Mouse (Mus musculus): Measurements from ENCODE around the gene Slfnl1. TPM values are rescaled to one million over a fixed set of nuclear protein-coding genes. Genes with fewer than 3 reads are reported as not detected.

Gene Slfnl1
- not detected for polyA plus RNA-seq (2015; fragmentation: Illumina TruSeq; extraction: RNeasy Lipid Tissue Mini Kit (QIAGEN cat#74804); ENCODE audit: low read depth, low replicate concordance)

DNA sequence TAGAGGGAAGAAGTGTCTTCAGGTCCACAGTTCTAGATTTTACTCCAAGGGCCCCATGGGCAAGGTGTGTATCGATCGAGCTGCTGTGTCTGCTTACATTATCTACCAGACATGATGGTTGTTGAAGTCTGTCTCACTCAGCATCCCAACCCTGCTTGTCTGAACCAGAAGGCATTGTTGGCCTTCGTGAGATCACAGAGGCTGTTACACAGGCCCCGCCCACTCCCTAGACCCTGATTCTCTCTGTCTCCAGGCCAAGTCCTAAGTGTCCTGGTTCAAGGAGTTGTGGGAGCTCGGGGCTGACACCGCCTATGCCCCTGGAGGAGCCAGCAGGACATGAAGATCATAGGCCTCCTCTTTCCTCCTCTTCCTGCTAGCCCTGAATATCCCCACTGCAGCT is at the start of gene Slfnl1:
Gene Slfnl1, plus strand, starts transcription at position 246 of the 400 bp plus-strand sequence.

DNA sequence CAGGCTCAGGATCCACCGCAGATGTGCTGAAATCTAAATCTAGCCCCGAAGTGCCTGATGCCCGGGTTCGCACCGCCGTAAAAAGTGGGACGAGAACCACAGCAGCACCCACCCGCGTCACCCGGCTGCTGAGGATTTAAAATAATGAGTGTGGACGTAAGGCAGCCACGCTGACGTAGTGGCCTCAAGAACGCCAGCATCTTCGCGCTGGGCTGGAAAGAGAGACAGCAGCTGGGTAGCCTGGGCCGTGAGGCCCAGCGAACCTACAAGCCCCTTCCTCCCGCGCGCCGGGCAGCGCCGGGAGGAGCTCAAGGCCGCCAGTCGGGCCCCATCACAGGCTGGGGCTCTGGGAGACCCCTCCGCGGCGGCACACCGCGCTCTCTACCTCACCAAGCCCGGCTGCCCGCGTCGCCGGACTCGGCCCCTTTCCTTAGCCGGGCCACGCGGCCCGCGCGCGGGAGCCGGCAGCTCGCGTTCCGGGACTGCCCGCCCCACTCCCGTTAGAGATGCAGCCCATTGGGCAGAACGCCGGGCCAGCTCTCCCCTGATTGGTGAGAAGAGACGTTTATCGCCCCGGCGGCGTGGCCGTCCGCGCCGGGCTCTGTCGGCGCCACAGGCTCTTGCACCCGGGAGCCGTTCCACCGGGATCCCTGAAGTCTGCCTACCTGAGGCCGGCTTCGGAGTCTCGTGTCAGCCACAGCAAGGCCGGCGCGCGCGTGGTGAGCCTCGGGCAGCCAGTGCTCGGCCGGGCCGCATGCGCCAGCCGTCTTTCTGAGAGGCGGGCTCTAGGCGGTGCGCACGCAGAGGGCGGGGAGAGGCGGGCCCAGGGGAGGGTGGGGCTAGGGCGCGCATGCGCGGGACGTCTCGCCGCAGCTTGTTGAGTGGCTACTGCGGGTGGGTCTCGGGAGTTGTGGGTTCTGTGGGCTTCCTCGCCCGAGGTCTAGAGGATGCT is 37.7 kb downstream of the Slfnl1 start, which contains the start of gene Ctps:
Gene Ctps, minus strand, starts transcription at position 791 of the 952 bp plus-strand sequence.

Other genes with a start within 250 kb of the Slfnl1 start
- gene Foxo6, start 244.9 kb upstream of the Slfnl1 start, polyA plus RNA-seq (2015; fragmentation: Illumina TruSeq; extraction: RNeasy Lipid Tissue Mini Kit (QIAGEN cat#74804); ENCODE audit: low read depth, low replicate concordance), result 6.4 TPM
- 46.3 TPM for gene Scmh1, start 127.0 kb upstream of the Slfnl1 start, polyA plus RNA-seq (2015; fragmentation: Illumina TruSeq; extraction: RNeasy Lipid Tissue Mini Kit (QIAGEN cat#74804); ENCODE audit: low read depth, low replicate concordance)
- gene Ctps, start 38.0 kb downstream of the Slfnl1 start, polyA plus RNA-seq (2015; fragmentation: Illumina TruSeq; extraction: RNeasy Lipid Tissue Mini Kit (QIAGEN cat#74804); ENCODE audit: low read depth, low replicate concordance), result 38.9 TPM
- gene Gm8439, start 56.5 kb downstream of the Slfnl1 start, polyA plus RNA-seq (2015; fragmentation: Illumina TruSeq; extraction: RNeasy Lipid Tissue Mini Kit (QIAGEN cat#74804); ENCODE audit: low read depth, low replicate concordance), result not detected
- gene Cited4, start 134.3 kb downstream of the Slfnl1 start, polyA plus RNA-seq (2015; fragmentation: Illumina TruSeq; extraction: RNeasy Lipid Tissue Mini Kit (QIAGEN cat#74804); ENCODE audit: low read depth, low replicate concordance), result 9.3 TPM
- 5.5 TPM for gene Kcnq4, start 216.4 kb downstream of the Slfnl1 start, polyA plus RNA-seq (2015; fragmentation: Illumina TruSeq; extraction: RNeasy Lipid Tissue Mini Kit (QIAGEN cat#74804); ENCODE audit: low read depth, low replicate concordance)

Data from brain, adult 10 weeks (tissue).